Mouse (Mus musculus) myocyte (in vitro differentiated cells): ENCODE measurements at regions not wholly inside any gene's neighbourhood (a gene's known extent, or its start where the extent isn't known, plus 50 kb on each side); places are given as distances from the start of the nearest gene placed in this dataset.

Source experiments
- CEBPB ChIP-seq: IDR thresholded peaks from 2 replicates; pipeline ENCODE4 v1.6.1; 2011; ENCODE audit warnings: mild to moderate bottlenecking, moderate library complexity; ENCODE audit not compliant: poor library complexity, insufficient read depth, severe bottlenecking
- E2F4 ChIP-seq: IDR thresholded peaks from one replicate; pipeline ENCODE4 v1.6.1; 2011; ENCODE audit warnings: mild to moderate bottlenecking, control low read depth, moderate library complexity; ENCODE audit not compliant: insufficient read depth
- MAX ChIP-seq: IDR thresholded peaks from one replicate; pipeline ENCODE4 v1.6.1; 2011; ENCODE audit warnings: low read depth, mild to moderate bottlenecking, control low read depth
- MYOD1 ChIP-seq, 3 experiments: IDR thresholded peaks; one replicate each; pipeline ENCODE4 v1.6.1; 2011; ENCODE audit warnings: control low read depth in 2 of 3, low read depth in 2 of 3, mild to moderate bottlenecking in 2 of 3, moderate library complexity in 1 of 3; ENCODE audit not compliant: insufficient read length in 2 of 3, control insufficient read depth in 1 of 3
- MYOG ChIP-seq, 3 experiments: IDR thresholded peaks; one replicate each; pipeline ENCODE4 v1.6.1; 2011; ENCODE audit warnings: control low read depth in 2 of 3, low read depth in 2 of 3, mild to moderate bottlenecking in 2 of 3; ENCODE audit not compliant: insufficient read length in 2 of 3, control insufficient read depth in 1 of 3, insufficient read depth in 1 of 3
- POLR2A ChIP-seq: IDR thresholded peaks from one replicate; pipeline ENCODE4 v1.6.1; 2011; ENCODE audit warnings: low read depth, mild to moderate bottlenecking, control low read depth, moderate library complexity; ENCODE audit not compliant: insufficient read length
- POLR2AphosphoS2 ChIP-seq: IDR thresholded peaks from one replicate; pipeline ENCODE4 v1.6.1; 2011; ENCODE audit warnings: low read depth, control low read depth; ENCODE audit not compliant: insufficient read length
- REST ChIP-seq: IDR thresholded peaks from one replicate; pipeline ENCODE4 v1.6.1; 2011; ENCODE audit warnings: mild to moderate bottlenecking, control low read depth, moderate library complexity; ENCODE audit not compliant: insufficient read depth, insufficient read length
- SRF ChIP-seq: IDR thresholded peaks from one replicate; pipeline ENCODE4 v1.6.1; 2011; ENCODE audit warnings: low read depth; ENCODE audit not compliant: control insufficient read depth, insufficient read length
- TCF12 ChIP-seq: IDR thresholded peaks from one replicate; pipeline ENCODE4 v1.6.1; 2011; ENCODE audit warnings: mild to moderate bottlenecking, control low read depth; ENCODE audit not compliant: poor library complexity, insufficient read depth, severe bottlenecking
- USF1 ChIP-seq: IDR thresholded peaks from one replicate; pipeline ENCODE4 v1.6.1; 2011; ENCODE audit warnings: low read depth, mild to moderate bottlenecking, control low read depth, moderate library complexity

GRCm38 (mm10) chr1:90268951-90269350 is 65.2 kb downstream of the Ackr3 start:
- no peak for TF ChIP-seq MYOD1 (IDR thresholded peaks at IDR 0.05; ENCODE audit: control insufficient read depth in 1 of 3, insufficient read length in 2 of 3, low read depth in 2 of 3)
- no peak for TF ChIP-seq USF1
- no peak for TF ChIP-seq POLR2A
- no peak for TF ChIP-seq POLR2AphosphoS2
- TF ChIP-seq MAX: no peak
- TF ChIP-seq SRF: no peak
- TF ChIP-seq E2F4: no peak
- no peak for TF ChIP-seq CEBPB
- TF ChIP-seq TCF12: no peak
- no peak for TF ChIP-seq REST
- TF ChIP-seq MYOG (IDR thresholded peaks at IDR 0.05; ENCODE audit: control insufficient read depth in 1 of 3, insufficient read depth in 1 of 3, insufficient read length in 2 of 3, low read depth in 2 of 3): no peak
